Mouse (Mus musculus): ENCODE results near the gene Tom1. TPM values are rescaled to one million over a fixed set of nuclear protein-coding genes. Genes with fewer than 3 reads are reported as not detected.
A peak's percentile ranks its signal among the peaks of the same experiment; 100 is the strongest.

Tom1 gene
- 16.6 and 17.9 TPM in 2 replicates for polyA plus RNA-seq (2015; fragmentation: Nextera tagmentation; extraction: Ambion mirVana)

GRCm38 (mm10) chr8:75033511-75034243, at the start of gene Tom1:
Gene Tom1 (plus strand): TSS chr8:75033705.
- Histone ChIP-seq H3K9ac (replicated peaks) (peak within 1 kb of the TSS; percentile 64), H3K9me3 (ENCODE audit: low read length) (no peaks in the 10 kb centered on the region), H3K4me1 (ENCODE audit: insufficient read depth) (peaks cover 17% of the 10 kb centered on the region; the same call in 1 of the 2 replicates), H3K27ac (ENCODE audit: low read depth) (peak within 1 kb of the TSS; percentile 82), H3K4me2 (ENCODE audit: low read depth, low read length) (peak within 1 kb of the TSS; percentile 89), H3K36me3 (replicated peaks; ENCODE audit: insufficient read depth, low read length) (peaks cover 11% of the 10 kb centered on the region), H3K27me3 (ENCODE audit: insufficient read depth, low read length) (no peaks in the 10 kb centered on the region), H3K4me3 (ENCODE audit: low read depth, low read length) (peak within 1 kb of the TSS; percentile 69)
- peak; percentile 97 for ATAC-seq
- TF ChIP-seq EP300 (IDR thresholded peaks at IDR 0.05; ENCODE audit: low read depth) (peak; percentile 66), CTCF (IDR thresholded peaks at IDR 0.05; ENCODE audit: low read depth) (no peak)
- peak; percentile 97 for DNase-seq
- WGBS (ENCODE audit: insufficient replicate concordance): under 1% methylated on average over 59 of the region's 62 CpGs

GRCm38 (mm10) chr8:74987436-74987835, 46.1 kb upstream of the Tom1 start:
- ATAC-seq: no peak
- Histone ChIP-seq H3K4me2 (ENCODE audit: low read depth, low read length) (no peak overlapping the region), H3K9ac (replicated peaks) (no peak overlapping the region), H3K4me1 (ENCODE audit: insufficient read depth) (no peaks in the 10 kb centered on the region), H3K27me3 (ENCODE audit: insufficient read depth, low read length) (no peaks in the 10 kb centered on the region), H3K4me3 (ENCODE audit: low read depth, low read length) (no peak overlapping the region), H3K9me3 (ENCODE audit: low read length) (no peaks in the 10 kb centered on the region), H3K36me3 (replicated peaks; ENCODE audit: insufficient read depth, low read length) (no peaks in the 10 kb centered on the region), H3K27ac (ENCODE audit: low read depth) (no peak overlapping the region)
- TF ChIP-seq EP300 (IDR thresholded peaks at IDR 0.05; ENCODE audit: low read depth): no peak
- TF ChIP-seq CTCF (IDR thresholded peaks at IDR 0.05; ENCODE audit: low read depth): no peak
- 75% methylated on average over 5 of the region's 5 CpGs for WGBS (ENCODE audit: insufficient replicate concordance)
- DNase-seq: no peak

GRCm38 (mm10) chr8:74990021-74990420, 43.5 kb upstream of the Tom1 start:
- H3K27ac ChIP-seq (ENCODE audit: low read depth): no peak overlapping the region
- no peak for ATAC-seq
- no peak overlapping the region for H3K9ac ChIP-seq (replicated peaks)
- no peak for TF ChIP-seq CTCF (IDR thresholded peaks at IDR 0.05; ENCODE audit: low read depth)
- no peaks in the 10 kb centered on the region for H3K27me3 ChIP-seq (ENCODE audit: insufficient read depth, low read length)
- peak; percentile 31 for DNase-seq
- no peak overlapping the region for H3K4me3 ChIP-seq (ENCODE audit: low read depth, low read length)
- 21% methylated on average over 15 of the region's 15 CpGs for WGBS (ENCODE audit: insufficient replicate concordance)
- no peaks in the 10 kb centered on the region for H3K36me3 ChIP-seq (replicated peaks; ENCODE audit: insufficient read depth, low read length)
- no peaks in the 10 kb centered on the region for H3K9me3 ChIP-seq (ENCODE audit: low read length)
- peak overlapping the region; percentile 27; the same call in 1 of the 2 replicates for H3K4me2 ChIP-seq (ENCODE audit: low read depth, low read length)
- H3K4me1 ChIP-seq (ENCODE audit: insufficient read depth): peaks cover 8% of the 10 kb centered on the region

- H3K4me3 ChIP-seq (ENCODE audit: low read depth, low read length): peak within 1 kb of the TSS; percentile 83
- no peak for TF ChIP-seq CTCF (IDR thresholded peaks at IDR 0.05; ENCODE audit: low read depth)
- ATAC-seq (no peak), DNase-seq (no peak)
- 11% methylated on average over 8 of the region's 8 CpGs for WGBS (ENCODE audit: insufficient replicate concordance)
- peak within 1 kb of the TSS; percentile 97 for H3K9ac ChIP-seq (replicated peaks)
- peaks cover 8% of the 10 kb centered on the region for H3K4me1 ChIP-seq (ENCODE audit: insufficient read depth)
- H3K9me3 ChIP-seq (ENCODE audit: low read length): no peaks in the 10 kb centered on the region
- peak within 1 kb of the TSS; percentile 88 for H3K27ac ChIP-seq (ENCODE audit: low read depth)
- H3K27me3 ChIP-seq (ENCODE audit: insufficient read depth, low read length): no peaks in the 10 kb centered on the region
- H3K4me2 ChIP-seq (ENCODE audit: low read depth, low read length): peak within 1 kb of the TSS; percentile 72
- no peaks in the 10 kb centered on the region for H3K36me3 ChIP-seq (replicated peaks; ENCODE audit: insufficient read depth, low read length)
These were observed 40.4 kb upstream of the Tom1 start, which contains the start of gene Hmgxb4 for GRCm38 (mm10) chr8:74993081-74993474. Gene Hmgxb4 (plus strand): TSS chr8:74993356.

GRCm38 (mm10) chr8:74993475-74994451, 39.7 kb upstream of the Tom1 start:
- H3K9me3 ChIP-seq (ENCODE audit: low read length): no peaks in the 10 kb centered on the region
- ATAC-seq: peak; percentile 97
- WGBS (ENCODE audit: insufficient replicate concordance): 2% methylated on average over 92 of the region's 111 CpGs

GRCm38 (mm10) chr8:74994540-74994939, 39.0 kb upstream of the Tom1 start:
- DNase-seq: no peak

More at GRCm38 (mm10) chr8:74993475-74994451, 39.7 kb upstream of the Tom1 start:
- Histone ChIP-seq H3K4me2 (ENCODE audit: low read depth, low read length) (peak overlapping the region; percentile 72), H3K36me3 (replicated peaks; ENCODE audit: insufficient read depth, low read length) (peaks cover 3% of the 10 kb centered on the region; the same call in 1 of the 2 replicates), H3K4me3 (ENCODE audit: low read depth, low read length) (peak overlapping the region; percentile 83), H3K27ac (ENCODE audit: low read depth) (peak overlapping the region; percentile 88), H3K27me3 (ENCODE audit: insufficient read depth, low read length) (no peaks in the 10 kb centered on the region), H3K4me1 (ENCODE audit: insufficient read depth) (peaks cover 8% of the 10 kb centered on the region), H3K9ac (replicated peaks) (peak overlapping the region; percentile 97)
- DNase-seq: peak; percentile 86
- peak; percentile 21; the same call in 1 of the 2 replicates for TF ChIP-seq CTCF (IDR thresholded peaks at IDR 0.05; ENCODE audit: low read depth)
- TF ChIP-seq EP300 (IDR thresholded peaks at IDR 0.05; ENCODE audit: low read depth): no peak

More at GRCm38 (mm10) chr8:74994540-74994939, 39.0 kb upstream of the Tom1 start:
- H3K9ac ChIP-seq (replicated peaks): peak overlapping the region; percentile 97
- H3K27me3 ChIP-seq (ENCODE audit: insufficient read depth, low read length): no peaks in the 10 kb centered on the region
- 5% methylated on average over 7 of the region's 7 CpGs for WGBS (ENCODE audit: insufficient replicate concordance)
- H3K4me1 ChIP-seq (ENCODE audit: insufficient read depth): peaks cover 8% of the 10 kb centered on the region
- H3K36me3 ChIP-seq (replicated peaks; ENCODE audit: insufficient read depth, low read length): peaks cover 10% of the 10 kb centered on the region
- H3K4me2 ChIP-seq (ENCODE audit: low read depth, low read length): peak overlapping the region; percentile 72
- ATAC-seq: no peak
- peak overlapping the region; percentile 83 for H3K4me3 ChIP-seq (ENCODE audit: low read depth, low read length)
- TF ChIP-seq EP300 (IDR thresholded peaks at IDR 0.05; ENCODE audit: low read depth): no peak
- no peaks in the 10 kb centered on the region for H3K9me3 ChIP-seq (ENCODE audit: low read length)
- no peak overlapping the region for H3K27ac ChIP-seq (ENCODE audit: low read depth)

Measured in liver, postnatal 0 days (tissue).